Mouse (Mus musculus) midbrain, postnatal 0 days (tissue): ENCODE measurements around the gene Col27a1. TPM values are rescaled to one million over a fixed set of nuclear protein-coding genes. Genes with fewer than 3 reads are reported as not detected.

Source experiments
- ATAC-seq: fragments of 200-750 bp; cut with Nextera tagmentation; 2 replicates; pipeline ENCODE4 v1.8.0; 2017; ENCODE audit warnings: moderate number of reproducible peaks, mild to moderate bottlenecking, moderate TSS enrichment, moderate library complexity; ENCODE audit not compliant: low FRiP score
- DNase-seq: peaks from one replicate; pipeline ENCODE4 v3.0.0-alpha.2; 2015; ENCODE audit warnings: low spot score
- H3K27ac ChIP-seq: fragments of 300-500 bp; sonication (generic); 2 replicates; pipeline ENCODE4 v1.5.1; 2014; ENCODE audit warnings: low read depth, mild to moderate bottlenecking, low read length, mixed read lengths
- H3K27me3 ChIP-seq: fragments of 300-500 bp; sonication (generic); 2 replicates; pipeline ENCODE4 v1.6.1; 2014; ENCODE audit warnings: low read length, control low read depth, mixed read lengths; ENCODE audit not compliant: insufficient read depth
- H3K36me3 ChIP-seq: fragments of 300-500 bp; sonication (generic); 2 replicates; pipeline ENCODE4 v1.6.1; 2014; ENCODE audit warnings: low read length, control low read depth, mixed read lengths; ENCODE audit not compliant: insufficient read depth
- H3K4me1 ChIP-seq: fragments of 300-500 bp; sonication (generic); 2 replicates; pipeline ENCODE4 v1.6.1; 2014; ENCODE audit warnings: mild to moderate bottlenecking, control low read depth, antibody characterized with exemption, low read length, mixed read lengths; ENCODE audit not compliant: insufficient read depth
- H3K4me2 ChIP-seq: fragments of 300-500 bp; sonication (generic); 2 replicates; pipeline ENCODE4 v1.6.1; 2014; ENCODE audit warnings: low read depth, mild to moderate bottlenecking, low read length, mixed read lengths; ENCODE audit not compliant: poor library complexity, severe bottlenecking
- H3K4me3 ChIP-seq: fragments of 300-500 bp; sonication (generic); 2 replicates; pipeline ENCODE4 v1.5.1; 2014; ENCODE audit warnings: low read depth, mild to moderate bottlenecking, low read length, moderate library complexity
- H3K9ac ChIP-seq: fragments of 300-500 bp; sonication (generic); replicated peaks from 2 replicates; pipeline ENCODE4 v1.6.1; 2014; ENCODE audit warnings: mild to moderate bottlenecking, low read length, moderate library complexity, mixed read lengths; ENCODE audit not compliant: poor library complexity, severe bottlenecking
- H3K9me3 ChIP-seq: fragments of 300-500 bp; sonication (generic); 2 replicates; pipeline ENCODE4 v1.6.1; 2016; ENCODE audit warnings: low read length, control low read depth
- CTCF ChIP-seq: IDR thresholded peaks from 2 replicates; pipeline ENCODE4 v1.5.1; 2016; ENCODE audit warnings: antibody characterized with exemption, mild to moderate bottlenecking
- whole genome bisulfite sequencing: fragments of 180-500 bp; shearing (Covaris S2); extraction: QIAGEN DNeasy Blood & Tissue Kit; methylation state at CpG from one replicate; pipeline ENCODE4 v1.1.7; 2014; 5-methylcytosine and 5-hydroxymethylcytosine counted together
- microRNA counts: library from miRNA; unstranded; fragments of <30 nt; microRNA quantifications from one replicate; lab custom pipeline; 2015
- microRNA-seq: library from miRNA; unstranded; fragments of <30 nt; microRNA quantifications from one replicate; pipeline ENCODE4, GENCODE M21; 2016; ENCODE audit warnings: borderline number of aligned reads
- polyA plus RNA-seq: library from polyadenylated mRNA; unstranded; fragments of >200 nt; fragmentation: Nextera tagmentation; extraction: Ambion mirVana; gene quantifications from 2 replicates; pipeline ENCODE4 v1.2.1, GENCODE M21; 2015
- total RNA-seq: library from RNA; depleted of rRNA; stranded (reverse); fragments of >200 nt; gene quantifications from 2 replicates; pipeline ENCODE4 v1.2.3, GENCODE M21; 2014; rRNA removed

The Col27a1 gene
- total and polyA plus RNA-seq, 2 experiments from 2014 or later = 0.88 to 4.8 TPM

GRCm38 (mm10) chr4:63384262-63384661, 170.5 kb downstream of the Col27a1 start:
- no peak overlapping the region for H3K4me2 ChIP-seq
- no peaks in the 10 kb centered on the region for H3K9me3 ChIP-seq
- no peak for ATAC-seq
- H3K27ac ChIP-seq = no peak overlapping the region
- peaks cover 9% of the 10 kb centered on the region for H3K36me3 ChIP-seq
- WGBS = 92% methylated on average over 4 of the region's 4 CpGs
- H3K9ac ChIP-seq = no peak overlapping the region
- DNase-seq = no peak
- no peaks in the 10 kb centered on the region for H3K27me3 ChIP-seq
- no peak for TF ChIP-seq CTCF
- peaks cover 3% of the 10 kb centered on the region; the same call in 1 of the 2 replicates for H3K4me1 ChIP-seq
- no peak overlapping the region for H3K4me3 ChIP-seq

MicroRNAs encoded within 50 kb of the gene (microRNA counts, 519-probe panel; counts per million panel counts)
- microRNA mmu-miR-455 (lab: Ali Mortazavi, UCI) = 528 counts per million, percentile 58 among the panel's probes with 10 or more counts

Small RNA genes lying within 50 kb of the gene (microRNA-seq; reads per million reads assigned to microRNA genes)
- gene Mir455 = 469 reads per million, percentile 64 among the genes with 10 or more reads in this experiment

Other genes starting within 250 kb of the Col27a1 start
- 32.4 and 36.6 TPM in 2 replicates for gene Zfp618, start 248.4 kb upstream of the Col27a1 start, total RNA-seq
- 18.2 and 20.1 TPM in 2 replicates for gene Zfp618, start 248.4 kb upstream of the Col27a1 start, polyA plus RNA-seq
- gene Ambp, start 59.2 kb upstream of the Col27a1 start, total RNA-seq = not detected in 2 replicates
- not detected in 2 replicates for gene Ambp, start 59.2 kb upstream of the Col27a1 start, polyA plus RNA-seq
- 0.28 and 0.60 TPM in 2 replicates for gene Kif12, start 41.9 kb upstream of the Col27a1 start, total RNA-seq
- 0.16 and 0.21 TPM in 2 replicates for gene Kif12, start 41.9 kb upstream of the Col27a1 start, polyA plus RNA-seq
- gene Orm1, start 130.6 kb downstream of the Col27a1 start, total RNA-seq = not detected in 2 replicates
- not detected in 2 replicates for gene Orm1, start 130.6 kb downstream of the Col27a1 start, polyA plus RNA-seq
- not detected in 2 replicates for gene Orm3, start 142.2 kb downstream of the Col27a1 start, total RNA-seq
- gene Orm3, start 142.2 kb downstream of the Col27a1 start, polyA plus RNA-seq = not detected in 2 replicates
- gene Orm2, start 148.4 kb downstream of the Col27a1 start, total RNA-seq = not detected in 2 replicates
- not detected in 2 replicates for gene Orm2, start 148.4 kb downstream of the Col27a1 start, polyA plus RNA-seq
- 4.4 and 5.3 TPM in 2 replicates for gene Akna, start 189.3 kb downstream of the Col27a1 start, total RNA-seq
- gene Akna, start 189.3 kb downstream of the Col27a1 start, polyA plus RNA-seq = 1.9 and 2.1 TPM in 2 replicates